Comparison of ENCODE assay signal across 11 mouse cellular contexts in the genomic region with DNA sequence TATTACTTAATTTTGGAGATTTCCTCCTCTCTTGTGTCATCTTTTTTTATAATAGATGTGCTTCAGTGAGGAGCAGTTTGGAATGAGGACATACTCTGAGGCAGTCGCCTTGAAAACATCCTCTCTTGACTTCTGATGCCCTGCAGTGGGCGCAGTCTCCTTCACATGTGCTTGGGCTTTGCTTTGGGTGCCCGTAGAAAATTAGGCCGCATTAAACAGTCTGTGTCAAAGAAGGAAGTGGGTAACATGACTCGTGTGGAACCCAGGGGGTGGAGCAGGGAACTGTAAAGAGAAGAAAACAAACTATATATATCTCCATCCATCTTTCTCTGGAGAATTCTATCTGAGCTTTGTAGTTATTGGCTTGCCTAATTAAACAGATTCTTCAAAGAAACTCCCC.
DNase-seq lines count a peak whose midpoint lies in the region; ATAC-seq and TF ChIP-seq lines count a peak whose summit lies in the region.
"Had no signal": no experiment of that assay in that cellular context is flagged by ENCODE, and none has a peak within 500 bp of the region (broad histone marks: within the 10 kb centered on the region; RNA-seq: fewer than 3 reads in every experiment).

No protein-coding gene starts in this region.

- H3K4me3 ChIP-seq in heart, adult 2 months: no peak overlapping the region
- no peak overlapping the region for H3K4me3 ChIP-seq in embryonic facial prominence, embryonic 15.5 days (replicated peaks)
- H3K4me3 ChIP-seq: heart, embryonic 13.5 days had no signal

- 0 out of 2 replicates have a peak, but pooled peaks have one; percentile 6 for TF ChIP-seq CTCF in heart, adult 2 months (IDR thresholded peaks at IDR 0.05)

- H3K4me1 ChIP-seq in heart, adult 2 months (ENCODE audit: control insufficient read depth, insufficient read depth, low read length): peaks cover 11% of the 10 kb centered on the region
- H3K4me1 ChIP-seq in embryonic facial prominence, embryonic 15.5 days: peaks cover 27% of the 10 kb centered on the region

- DNase-seq in heart, adult 2 months: peak in 1 of 2 experiments; percentile 57
- DNase-seq in heart, postnatal 25 days (ENCODE audit: low spot score): no peak
- peak; percentile 69 for DNase-seq in A20 (ENCODE audit: low read depth, low spot score)
- DNase-seq in spleen, postnatal 14 days (ENCODE audit: low spot score in 2 of 2): peak; percentile 26 to 28
- no peak for DNase-seq in right cerebral cortex, postnatal 10 days (ENCODE audit: low spot score in 2 of 2)
- DNase-seq in layer of hippocampus, adult 18-20 months (ENCODE audit: low spot score in 2 of 2): no peak
- no peak for DNase-seq in adrenal gland, postnatal 4 days (ENCODE audit: low spot score in 2 of 2)
- DNase-seq: kidney, postnatal 10 days; right cerebral cortex, postnatal 14 days had no signal

- 59% methylated on average over 5 of the region's 5 CpGs for WGBS in heart, adult 2 months
- WGBS in embryonic facial prominence, embryonic 15.5 days: 27% methylated on average over 5 of the region's 5 CpGs

- no peak for TF ChIP-seq POLR2A in heart, adult 2 months (IDR thresholded peaks at IDR 0.05; ENCODE audit: insufficient read depth, low read depth, low read length)

- no peaks in the 10 kb centered on the region for H3K27me3 ChIP-seq in heart, adult 2 months (ENCODE audit: control insufficient read depth, insufficient read depth, low read length)
- H3K27me3 ChIP-seq in embryonic facial prominence, embryonic 15.5 days: no peaks in the 10 kb centered on the region
- H3K27me3 ChIP-seq: heart, embryonic 13.5 days had no signal

- H3K36me3 ChIP-seq in heart, adult 2 months (ENCODE audit: control insufficient read depth, insufficient read depth, low read length): no peaks in the 10 kb centered on the region
- H3K36me3 ChIP-seq in embryonic facial prominence, embryonic 15.5 days: no peaks in the 10 kb centered on the region

- H3K27ac ChIP-seq in heart, adult 2 months: no peak overlapping the region
- H3K27ac ChIP-seq in embryonic facial prominence, embryonic 15.5 days (replicated peaks): 0 out of 2 replicates have a peak overlapping the region, but pooled peaks have one; percentile 18
- H3K27ac ChIP-seq: heart, embryonic 13.5 days had no signal

- peaks cover 5% of the 10 kb centered on the region for H3K79me2 ChIP-seq in heart, adult 2 months (replicated peaks; ENCODE audit: control insufficient read depth, insufficient read depth, low read length)

- no peak overlapping the region for H3K4me2 ChIP-seq in embryonic facial prominence, embryonic 15.5 days (replicated peaks)
- H3K4me2 ChIP-seq: heart, embryonic 13.5 days had no signal

- H3K9ac ChIP-seq in heart, adult 2 months (ENCODE audit: low read depth, low read length): no peak overlapping the region
- H3K9ac ChIP-seq in embryonic facial prominence, embryonic 15.5 days: no peak overlapping the region
- H3K9ac ChIP-seq: heart, embryonic 13.5 days had no signal

- no peaks in the 10 kb centered on the region for H3K9me3 ChIP-seq in embryonic facial prominence, embryonic 15.5 days (replicated peaks)
- H3K9me3 ChIP-seq: heart, embryonic 13.5 days had no signal

- intact Hi-C loops in heart, adult 2 months (cut with DNase I): no loop called here
- intact Hi-C loops in heart, postnatal 25 days (cut with DNase I): no loop called here

- ATAC-seq in embryonic facial prominence, embryonic 15.5 days (ENCODE audit: insufficient number of reproducible peaks, low FRiP score, low TSS enrichment, low read depth): no peak

- TF ChIP-seq EP300 in heart, adult 2 months (IDR thresholded peaks at IDR 0.05; ENCODE audit: insufficient read depth, low read depth, low read length): no peak

Comparison
In these comparisons a context has a peak if more than half of its experiments do, and no peak if none do; other contexts are left out.
1. DNase-seq: peak in A20 (single experiment) and spleen, postnatal 14 days (2 of 2); none in heart, postnatal 25 days (single experiment), right cerebral cortex, postnatal 10 days (0 of 2), layer of hippocampus, adult 18-20 months (0 of 2) and adrenal gland, postnatal 4 days (0 of 2).